Comparison of ENCODE assay signal across 12 mouse cellular contexts in the genomic region with DNA sequence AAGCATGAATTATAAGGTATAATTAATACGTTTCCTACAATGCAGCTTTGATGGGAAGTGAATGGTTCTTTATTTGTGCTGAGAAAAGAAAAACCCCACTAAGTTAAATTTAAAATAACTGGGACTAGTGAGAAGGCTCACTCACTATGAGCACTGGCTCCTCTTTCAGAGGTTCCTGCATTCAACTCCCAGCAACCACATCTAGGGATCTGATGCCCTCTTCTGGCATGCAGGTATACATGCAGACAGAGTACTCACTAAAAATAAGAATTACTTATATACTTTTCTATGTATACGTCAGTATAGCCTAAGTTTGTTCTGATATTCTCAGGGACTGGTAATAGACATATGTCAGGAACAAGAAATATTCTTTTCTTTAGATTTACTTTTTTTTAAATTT. TPM values are rescaled to one million over a fixed set of nuclear protein-coding genes. Genes with fewer than 3 reads are reported as not detected.
DNase-seq lines count a peak whose midpoint lies in the region; ATAC-seq lines count a peak whose summit lies in the region.
"Had no signal": no experiment of that assay in that cellular context is flagged by ENCODE, and none has a peak within 500 bp of the region (broad histone marks: within the 10 kb centered on the region; RNA-seq: fewer than 3 reads in every experiment).

No protein-coding gene starts in this region.

- H3K4me3 ChIP-seq in hindbrain, embryonic 13.5 days: no peak overlapping the region
- no peak overlapping the region for H3K4me3 ChIP-seq in hindbrain, embryonic 12.5 days
- H3K4me3 ChIP-seq: liver, embryonic 13.5 days had no signal

- H3K27me3 ChIP-seq in hindbrain, embryonic 13.5 days: no peaks in the 10 kb centered on the region
- H3K27me3 ChIP-seq in hindbrain, embryonic 12.5 days: no peaks in the 10 kb centered on the region
- H3K27me3 ChIP-seq: liver, embryonic 13.5 days had no signal

- intact Hi-C loops in gastrocnemius, postnatal 14 days (cut with DNase I; ENCODE audit: low total_unique reads): no loop called here

- ATAC-seq in hindbrain, embryonic 13.5 days (ENCODE audit: low FRiP score): peak; percentile 41; the same call in 1 of the 2 replicates
- no peak for ATAC-seq in hindbrain, embryonic 12.5 days (ENCODE audit: low FRiP score)
- peak; percentile 77 for ATAC-seq in common myeloid progenitor, adult 5-6 weeks (replicated peaks; ENCODE audit: low read depth, poor library complexity, severe bottlenecking)
- ATAC-seq in megakaryocyte progenitor cell, adult 5-6 weeks (replicated peaks; ENCODE audit: poor library complexity): peak; percentile 83

- DNase-seq in CD4-positive, CD25-positive, alpha-beta regulatory T cell, adult 2 months (ENCODE audit: low read depth, low spot score): peak; percentile 48
- DNase-seq in right cerebral cortex, postnatal 4 days: no peak
- no peak for DNase-seq in gastrocnemius, postnatal 14 days
- no peak for DNase-seq in frontal cortex, postnatal 36 days (ENCODE audit: low spot score in 2 of 2)
- DNase-seq: adrenal gland, postnatal 10 days; liver, embryonic 13.5 days; spleen, adult 18-20 months had no signal

- no peaks in the 10 kb centered on the region; the same call in 1 of the 2 replicates for H3K9me3 ChIP-seq in hindbrain, embryonic 13.5 days
- no peaks in the 10 kb centered on the region for H3K9me3 ChIP-seq in hindbrain, embryonic 12.5 days (replicated peaks)
- H3K9me3 ChIP-seq: liver, embryonic 13.5 days had no signal

- H3K27ac ChIP-seq in hindbrain, embryonic 13.5 days: no peak overlapping the region
- no peak overlapping the region for H3K27ac ChIP-seq in hindbrain, embryonic 12.5 days
- H3K27ac ChIP-seq: liver, embryonic 13.5 days had no signal

- H3K36me3 ChIP-seq in hindbrain, embryonic 13.5 days: peaks cover 10% of the 10 kb centered on the region
- no peaks in the 10 kb centered on the region for H3K36me3 ChIP-seq in hindbrain, embryonic 12.5 days
- H3K36me3 ChIP-seq: liver, embryonic 13.5 days had no signal

- no peak overlapping the region for H3K4me2 ChIP-seq in hindbrain, embryonic 13.5 days
- no peak overlapping the region for H3K4me2 ChIP-seq in hindbrain, embryonic 12.5 days (replicated peaks)
- H3K4me2 ChIP-seq: heart, embryonic 11.5 days; liver, embryonic 13.5 days had no signal

- H3K4me1 ChIP-seq in hindbrain, embryonic 13.5 days (replicated peaks): 0 out of 2 replicates have a peak, but pooled peaks cover 9% of the 10 kb centered on the region
- H3K4me1 ChIP-seq in hindbrain, embryonic 12.5 days: peaks cover 3% of the 10 kb centered on the region; the same call in 1 of the 2 replicates
- H3K4me1 ChIP-seq: liver, embryonic 13.5 days had no signal

- no peak overlapping the region for H3K9ac ChIP-seq in hindbrain, embryonic 13.5 days
- H3K9ac ChIP-seq in hindbrain, embryonic 12.5 days: no peak overlapping the region
- H3K9ac ChIP-seq: liver, embryonic 13.5 days had no signal

- WGBS in hindbrain, embryonic 13.5 days: 64% methylated on average over 2 of the region's 2 CpGs
- WGBS in hindbrain, embryonic 12.5 days: 60% methylated on average over 2 of the region's 2 CpGs

RNA-seq across cellular contexts. Expression of a gene that starts 24.7 kb away (rescaled TPM):
- 29.1 and 32.9 TPM in 2 replicates for polyA plus RNA-seq in hindbrain, embryonic 13.5 days (2015; fragmentation: Nextera tagmentation; extraction: Ambion mirVana)
- 26.7 and 30.8 TPM in 2 replicates for polyA plus RNA-seq in hindbrain, embryonic 12.5 days (2016; fragmentation: Nextera tagmentation; extraction: Ambion mirVana)
- 3.9 and 6.5 TPM in 2 replicates for total RNA-seq in common myeloid progenitor, adult 5-6 weeks (2017)
- 2.5 and 2.9 TPM in 2 replicates for total RNA-seq in megakaryocyte progenitor cell, adult 5-6 weeks (2015)
- 1.6 and 6.4 TPM in 2 replicates for total RNA-seq in megakaryocyte progenitor cell, adult 5-6 weeks (2017)
- 1 to 10 TPM; 1.4 to 2.0 TPM for total RNA-seq in gastrocnemius, postnatal 14 days (2021)
